Mouse (Mus musculus): ENCODE results near the gene Ckap4. TPM values are rescaled to one million over a fixed set of nuclear protein-coding genes. Genes with fewer than 3 reads are reported as not detected.

Ckap4 gene
- polyA plus RNA-seq (2016; fragmentation: Nextera tagmentation; extraction: Ambion mirVana), result 83.9 and 87.7 TPM in 2 replicates

GRCm38 (mm10) chr10:84533912-84534671, at the start of gene Ckap4:
Ckap4 (minus strand) TSS chr10:84534062.
- DNase-seq (ENCODE audit: low spot score), result peak; percentile 87
- peaks cover 48% of the 10 kb centered on the region for H3K4me1 ChIP-seq
- H3K36me3 ChIP-seq, result peaks cover 22% of the 10 kb centered on the region
- H3K9me3 ChIP-seq, result no peaks in the 10 kb centered on the region
- H3K27me3 ChIP-seq (ENCODE audit: insufficient read depth, poor library complexity, severe bottlenecking), result no peaks in the 10 kb centered on the region
- H3K4me3 ChIP-seq, result peak within 1 kb of the TSS; percentile 81
- H3K27ac ChIP-seq, result peak within 1 kb of the TSS; percentile 99
- WGBS, result 2% methylated on average over 59 of the region's 64 CpGs

GRCm38 (mm10) chr10:84582236-84582635, 48.4 kb upstream of the Ckap4 start:
- 61% methylated on average over 7 of the region's 7 CpGs for WGBS
- peaks cover 31% of the 10 kb centered on the region for H3K4me1 ChIP-seq
- no peaks in the 10 kb centered on the region for H3K9me3 ChIP-seq
- no peaks in the 10 kb centered on the region; the same call in 1 of the 2 replicates for H3K27me3 ChIP-seq (ENCODE audit: insufficient read depth, poor library complexity, severe bottlenecking)
- no peak overlapping the region for H3K27ac ChIP-seq
- H3K36me3 ChIP-seq, result no peaks in the 10 kb centered on the region
- DNase-seq (ENCODE audit: low spot score), result no peak
- no peak overlapping the region for H3K4me3 ChIP-seq

GRCm38 (mm10) chr10:84581191-84581590, 47.3 kb upstream of the Ckap4 start:
- no peak for DNase-seq (ENCODE audit: low spot score)
- Histone ChIP-seq H3K36me3 (no peaks in the 10 kb centered on the region), H3K27ac (no peak overlapping the region), H3K4me3 (no peak overlapping the region), H3K27me3 (ENCODE audit: insufficient read depth, poor library complexity, severe bottlenecking) (no peaks in the 10 kb centered on the region; the same call in 1 of the 2 replicates), H3K4me1 (peaks cover 36% of the 10 kb centered on the region), H3K9me3 (no peaks in the 10 kb centered on the region)
- WGBS, result 40% methylated on average over 8 of the region's 8 CpGs

GRCm38 (mm10) chr10:84579527-84579926, 45.7 kb upstream of the Ckap4 start:
- Histone ChIP-seq H3K36me3 (no peaks in the 10 kb centered on the region), H3K4me1 (peaks cover 31% of the 10 kb centered on the region), H3K27me3 (ENCODE audit: insufficient read depth, poor library complexity, severe bottlenecking) (no peaks in the 10 kb centered on the region; the same call in 1 of the 2 replicates), H3K27ac (no peak overlapping the region), H3K9me3 (no peaks in the 10 kb centered on the region), H3K4me3 (no peak overlapping the region)
- 69% methylated on average over 2 of the region's 2 CpGs for WGBS
- no peak for DNase-seq (ENCODE audit: low spot score)

- Histone ChIP-seq H3K27ac (no peak overlapping the region), H3K36me3 (no peaks in the 10 kb centered on the region), H3K9me3 (no peaks in the 10 kb centered on the region), H3K27me3 (ENCODE audit: insufficient read depth, poor library complexity, severe bottlenecking) (no peaks in the 10 kb centered on the region; the same call in 1 of the 2 replicates), H3K4me3 (no peak overlapping the region), H3K4me1 (peaks cover 27% of the 10 kb centered on the region)
- WGBS, result 68% methylated on average over 10 of the region's 10 CpGs
- DNase-seq (ENCODE audit: low spot score), result no peak
Measured at GRCm38 (mm10) chr10:84578738-84579137, 44.9 kb upstream of the Ckap4 start.

GRCm38 (mm10) chr10:84577071-84577727, 43.3 kb upstream of the Ckap4 start:
- Histone ChIP-seq H3K36me3 (no peaks in the 10 kb centered on the region), H3K4me1 (peaks cover 26% of the 10 kb centered on the region), H3K9me3 (no peaks in the 10 kb centered on the region), H3K4me3 (peak overlapping the region; percentile 96), H3K27ac (peak overlapping the region; percentile 96), H3K27me3 (ENCODE audit: insufficient read depth, poor library complexity, severe bottlenecking) (no peaks in the 10 kb centered on the region; the same call in 1 of the 2 replicates)
- peak; percentile 87 for DNase-seq (ENCODE audit: low spot score)
- 3% methylated on average over 38 of the region's 38 CpGs for WGBS

- under 1% methylated on average over 46 of the region's 46 CpGs for WGBS
- H3K27me3 ChIP-seq (ENCODE audit: insufficient read depth, poor library complexity, severe bottlenecking), result no peaks in the 10 kb centered on the region; the same call in 1 of the 2 replicates
- peak within 1 kb of the TSS; percentile 96 for H3K27ac ChIP-seq
- H3K9me3 ChIP-seq, result no peaks in the 10 kb centered on the region
- peaks cover 19% of the 10 kb centered on the region for H3K4me1 ChIP-seq
- peak; percentile 97 for DNase-seq (ENCODE audit: low spot score)
- H3K36me3 ChIP-seq, result no peaks in the 10 kb centered on the region
- H3K4me3 ChIP-seq, result peak within 1 kb of the TSS; percentile 96
Measured at GRCm38 (mm10) chr10:84576395-84577070, 42.7 kb upstream of the Ckap4 start, which contains the start of gene Tcp11l2. Tcp11l2 (plus strand) TSS chr10:84576626.

GRCm38 (mm10) chr10:84576029-84576394, 42.1 kb upstream of the Ckap4 start:
- WGBS, result under 1% methylated on average over 14 of the region's 14 CpGs
- DNase-seq (ENCODE audit: low spot score), result peak; percentile 94
- H3K27ac ChIP-seq, result peak overlapping the region; percentile 96

GRCm38 (mm10) chr10:84573671-84574420, 40.0 kb upstream of the Ckap4 start:
- Histone ChIP-seq H3K27me3 (ENCODE audit: insufficient read depth, poor library complexity, severe bottlenecking) (no peaks in the 10 kb centered on the region; the same call in 1 of the 2 replicates), H3K9me3 (no peaks in the 10 kb centered on the region), H3K4me1 (peaks cover 18% of the 10 kb centered on the region), H3K36me3 (no peaks in the 10 kb centered on the region), H3K4me3 (no peak overlapping the region), H3K27ac (no peak overlapping the region)
- 59% methylated on average over 5 of the region's 5 CpGs for WGBS
- no peak for DNase-seq (ENCODE audit: low spot score)

More at GRCm38 (mm10) chr10:84576029-84576394, 42.1 kb upstream of the Ckap4 start:
- Histone ChIP-seq H3K4me1 (peaks cover 18% of the 10 kb centered on the region), H3K9me3 (no peaks in the 10 kb centered on the region), H3K36me3 (no peaks in the 10 kb centered on the region), H3K27me3 (ENCODE audit: insufficient read depth, poor library complexity, severe bottlenecking) (no peaks in the 10 kb centered on the region; the same call in 1 of the 2 replicates), H3K4me3 (peak overlapping the region; percentile 96)

GRCm38 (mm10) chr10:84571052-84571639, 37.3 kb upstream of the Ckap4 start:
- H3K27me3 ChIP-seq (ENCODE audit: insufficient read depth, poor library complexity, severe bottlenecking), result no peaks in the 10 kb centered on the region
- no peaks in the 10 kb centered on the region for H3K36me3 ChIP-seq
- no peak overlapping the region for H3K27ac ChIP-seq
- H3K4me3 ChIP-seq, result no peak overlapping the region
- no peaks in the 10 kb centered on the region for H3K9me3 ChIP-seq
- H3K4me1 ChIP-seq, result peaks cover 4% of the 10 kb centered on the region; the same call in 1 of the 2 replicates
- WGBS, result 77% methylated on average over 10 of the region's 10 CpGs
- DNase-seq (ENCODE audit: low spot score), result no peak

- Histone ChIP-seq H3K4me3 (no peak overlapping the region), H3K4me1 (peaks cover 9% of the 10 kb centered on the region; the same call in 1 of the 2 replicates), H3K27ac (no peak overlapping the region), H3K27me3 (ENCODE audit: insufficient read depth, poor library complexity, severe bottlenecking) (no peaks in the 10 kb centered on the region), H3K9me3 (no peaks in the 10 kb centered on the region), H3K36me3 (no peaks in the 10 kb centered on the region)
- 78% methylated on average over 8 of the region's 8 CpGs for WGBS
- DNase-seq (ENCODE audit: low spot score), result no peak
Measured at GRCm38 (mm10) chr10:84564427-84564826, 30.6 kb upstream of the Ckap4 start.

Measured in heart, embryonic 10.5 days (tissue).